Mouse (Mus musculus) urinary bladder, postnatal 4 days (tissue): ENCODE data around the gene Pax5.
"Not testable (repeated sequence)": the region's sequence is repeated elsewhere in the genome, so short reads cannot be mapped to it uniquely, and the experiment has no call there.

Source experiments
- DNase-seq, 2 experiments: peaks; one replicate each; pipeline ENCODE4 v3.0.0; 2021 to 2022; ENCODE audit warnings: low spot score in 2 of 2

Pax5 gene

GRCm38 (mm10) chr4:44709740-44710700 is at the start of gene Pax5:
Pax5 (minus strand) TSS chr4:44710487.
- no peak for DNase-seq

GRCm38 (mm10) chr4:44757131-44757530 is 46.8 kb upstream of the Pax5 start:
- DNase-seq, result not testable (repeated sequence)

- DNase-seq, result peak; percentile 87 to 91
Measured at GRCm38 (mm10) chr4:44756134-44756951, 46.1 kb upstream of the Pax5 start.

GRCm38 (mm10) chr4:44755553-44756133 is 45.4 kb upstream of the Pax5 start, which contains the start of gene Zcchc7:
Zcchc7 (plus strand) TSS chr4:44755877.
- no peak for DNase-seq

GRCm38 (mm10) chr4:44740471-44740870 is 30.2 kb upstream of the Pax5 start:
- no peak for DNase-seq

- no peak for DNase-seq
Measured at GRCm38 (mm10) chr4:44721237-44721636, 10.9 kb upstream of the Pax5 start.

GRCm38 (mm10) chr4:44720046-44720445 is 9.8 kb upstream of the Pax5 start:
- no peak for DNase-seq

GRCm38 (mm10) chr4:44717676-44718075 is 7.4 kb upstream of the Pax5 start:
- no peak for DNase-seq

GRCm38 (mm10) chr4:44716391-44716790 is 6.1 kb upstream of the Pax5 start:
- DNase-seq, result no peak

GRCm38 (mm10) chr4:44715621-44716160 is 5.4 kb upstream of the Pax5 start:
- DNase-seq, result no peak

- no peak for DNase-seq
Measured at GRCm38 (mm10) chr4:44714111-44714621, 3.9 kb upstream of the Pax5 start.

GRCm38 (mm10) chr4:44713554-44714051 is 3.3 kb upstream of the Pax5 start:
- DNase-seq, result no peak

GRCm38 (mm10) chr4:44712786-44713553 is 2.7 kb upstream of the Pax5 start:
- DNase-seq, result no peak

GRCm38 (mm10) chr4:44712051-44712700 is 1.9 kb upstream of the Pax5 start:
- DNase-seq, result no peak

GRCm38 (mm10) chr4:44711136-44711900 is 1.0 kb upstream of the Pax5 start:
- no peak for DNase-seq

- DNase-seq, result no peak
Measured at GRCm38 (mm10) chr4:44710701-44711097, 412 bp upstream of the Pax5 start.

- no peak for DNase-seq
Measured at GRCm38 (mm10) chr4:44709091-44709695, 1.1 kb downstream of the Pax5 start.

GRCm38 (mm10) chr4:44708311-44708710 is 2.0 kb downstream of the Pax5 start:
- no peak for DNase-seq

GRCm38 (mm10) chr4:44706865-44707264 is 3.4 kb downstream of the Pax5 start:
- no peak for DNase-seq
